Mouse (Mus musculus) heart, embryonic 11.5 days (tissue): Measurements from ENCODE around the gene Zfp827. TPM values are rescaled to one million over a fixed set of nuclear protein-coding genes. Genes with fewer than 3 reads are reported as not detected.
"Not testable (repeated sequence)": the region's sequence is repeated elsewhere in the genome, so short reads cannot be mapped to it uniquely, and the experiment has no call there.

ENCODE experiments used
- ATAC-seq: fragments of 200-750 bp; cut with Nextera tagmentation; replicated peaks from 2 replicates; pipeline ENCODE4 v1.8.0; 2017; ENCODE audit warnings: moderate library complexity; ENCODE audit not compliant: insufficient number of reproducible peaks, low FRiP score, low TSS enrichment
- H3K27ac ChIP-seq: fragments of 300-500 bp; sonication (generic); 2 replicates; pipeline ENCODE4 v1.5.1; 2014; ENCODE audit warnings: mild to moderate bottlenecking, low read depth, low read length
- H3K27me3 ChIP-seq: fragments of 300-500 bp; sonication (generic); 2 replicates; pipeline ENCODE4 v1.6.1; 2014; ENCODE audit warnings: mild to moderate bottlenecking, low read length, mixed read lengths; ENCODE audit not compliant: control insufficient read depth, insufficient read depth
- H3K36me3 ChIP-seq: fragments of 300-500 bp; sonication (generic); 2 replicates; pipeline ENCODE4 v1.6.1; 2014; ENCODE audit warnings: mild to moderate bottlenecking, low read length, moderate library complexity, mixed read lengths; ENCODE audit not compliant: control insufficient read depth, insufficient read depth
- H3K4me1 ChIP-seq: fragments of 300-500 bp; sonication (generic); 2 replicates; pipeline ENCODE4 v1.6.1; 2014; ENCODE audit warnings: low read length; ENCODE audit not compliant: control insufficient read depth, insufficient read depth
- H3K4me2 ChIP-seq: fragments of 300-500 bp; sonication (generic); 2 replicates; pipeline ENCODE4 v1.6.1; 2014; ENCODE audit warnings: mild to moderate bottlenecking, moderate library complexity
- H3K4me3 ChIP-seq: fragments of 300-500 bp; sonication (generic); 2 replicates; pipeline ENCODE4 v1.5.1; 2014; ENCODE audit warnings: low read depth, low read length
- H3K9ac ChIP-seq: fragments of 300-500 bp; sonication (generic); 2 replicates; pipeline ENCODE4 v1.6.1; 2014; ENCODE audit warnings: mild to moderate bottlenecking, low read depth, low read length, moderate library complexity
- H3K9me3 ChIP-seq: fragments of 300-500 bp; sonication (generic); replicated peaks from 2 replicates; pipeline ENCODE4 v1.6.1; 2016; ENCODE audit warnings: low read length; ENCODE audit not compliant: control insufficient read depth
- WGBS: fragments of 180-500 bp; shearing (Covaris S2); extraction: QIAGEN DNeasy Blood & Tissue Kit; methylation state at CpG from one replicate; pipeline ENCODE4 v1.1.7; 2014; ENCODE audit not compliant: insufficient replicate concordance; 5-methylcytosine and 5-hydroxymethylcytosine counted together
- polyA plus RNA-seq: library from polyadenylated mRNA; unstranded; fragments of >200 nt; fragmentation: Nextera tagmentation; extraction: Ambion mirVana; gene quantifications from 2 replicates; pipeline ENCODE4 v1.2.1, GENCODE M21; 2014

Zfp827 gene
- polyA plus RNA-seq, 1 experiment from 2014 or later: 11.3 TPM

GRCm38 (mm10) chr8:79127211-79127816, 99.1 kb downstream of the Zfp827 start:
- Histone ChIP-seq H3K36me3 (peaks cover 5% of the 10 kb centered on the region; the same call in 1 of the 2 replicates), H3K4me1 (no peaks in the 10 kb centered on the region), H3K9me3 (no peaks in the 10 kb centered on the region), H3K27ac (no peak overlapping the region), H3K4me2 (no peak overlapping the region), H3K4me3 (no peak overlapping the region), H3K9ac (no peak overlapping the region), H3K27me3 (no peaks in the 10 kb centered on the region)
- 67% methylated on average over 7 of the region's 7 CpGs for WGBS
- no peak for ATAC-seq

GRCm38 (mm10) chr8:79128534-79128933, 100.3 kb downstream of the Zfp827 start:
- 90% methylated on average over 4 of the region's 4 CpGs for WGBS
- H3K27me3 ChIP-seq, H3K9me3 ChIP-seq, H3K4me1 ChIP-seq, H3K27ac ChIP-seq, H3K9ac ChIP-seq, ATAC-seq, H3K36me3 ChIP-seq, H3K4me3 ChIP-seq, H3K4me2 ChIP-seq: not testable (repeated sequence)

GRCm38 (mm10) chr8:79139614-79140013, 111.4 kb downstream of the Zfp827 start:
- Histone ChIP-seq H3K9ac (no peak overlapping the region), H3K36me3 (peaks cover 19% of the 10 kb centered on the region), H3K9me3 (no peaks in the 10 kb centered on the region), H3K4me1 (no peaks in the 10 kb centered on the region), H3K27me3 (no peaks in the 10 kb centered on the region), H3K4me2 (no peak overlapping the region), H3K27ac (no peak overlapping the region), H3K4me3 (no peak overlapping the region)
- 92% methylated on average over 4 of the region's 4 CpGs for WGBS
- ATAC-seq: no peak

- Histone ChIP-seq H3K9me3 (no peaks in the 10 kb centered on the region), H3K9ac (no peak overlapping the region), H3K4me3 (no peak overlapping the region), H3K36me3 (peaks cover 24% of the 10 kb centered on the region), H3K27ac (no peak overlapping the region), H3K4me2 (no peak overlapping the region), H3K4me1 (peaks cover 4% of the 10 kb centered on the region), H3K27me3 (no peaks in the 10 kb centered on the region)
- ATAC-seq: no peak
- WGBS: 78% methylated on average over 8 of the region's 8 CpGs
These were observed 112.7 kb downstream of the Zfp827 start for GRCm38 (mm10) chr8:79140981-79141380.

GRCm38 (mm10) chr8:79141592-79141991, 113.4 kb downstream of the Zfp827 start:
- Histone ChIP-seq H3K27me3 (no peaks in the 10 kb centered on the region), H3K9me3 (no peaks in the 10 kb centered on the region), H3K4me3 (no peak overlapping the region), H3K9ac (no peak overlapping the region), H3K4me2 (no peak overlapping the region), H3K36me3 (peaks cover 18% of the 10 kb centered on the region), H3K4me1 (peaks cover 7% of the 10 kb centered on the region), H3K27ac (no peak overlapping the region)
- ATAC-seq: no peak
- 78% methylated on average over 11 of the region's 11 CpGs for WGBS

- H3K9ac ChIP-seq: no peak overlapping the region
- H3K4me3 ChIP-seq: no peak overlapping the region
- no peak overlapping the region for H3K4me2 ChIP-seq
- no peaks in the 10 kb centered on the region for H3K27me3 ChIP-seq
- no peak for ATAC-seq
- H3K27ac ChIP-seq: no peak overlapping the region
- H3K4me1 ChIP-seq: peaks cover 7% of the 10 kb centered on the region
- 83% methylated on average over 3 of the region's 3 CpGs for WGBS
- no peaks in the 10 kb centered on the region for H3K9me3 ChIP-seq
- peaks cover 10% of the 10 kb centered on the region for H3K36me3 ChIP-seq
These were observed 115.5 kb downstream of the Zfp827 start for GRCm38 (mm10) chr8:79143729-79144128.

GRCm38 (mm10) chr8:79145210-79145609, 117.0 kb downstream of the Zfp827 start:
- Histone ChIP-seq H3K9me3 (no peaks in the 10 kb centered on the region), H3K27me3 (no peaks in the 10 kb centered on the region), H3K4me2 (no peak overlapping the region), H3K36me3 (peaks cover 5% of the 10 kb centered on the region; the same call in 1 of the 2 replicates), H3K27ac (no peak overlapping the region), H3K4me3 (no peak overlapping the region), H3K9ac (no peak overlapping the region), H3K4me1 (peaks cover 7% of the 10 kb centered on the region)
- WGBS: 74% methylated on average over 8 of the region's 8 CpGs
- no peak for ATAC-seq

- Histone ChIP-seq H3K36me3 (peaks cover 5% of the 10 kb centered on the region; the same call in 1 of the 2 replicates), H3K9ac (no peak overlapping the region)
These were observed 117.4 kb downstream of the Zfp827 start for GRCm38 (mm10) chr8:79145626-79146025.

GRCm38 (mm10) chr8:79148799-79149198, 120.6 kb downstream of the Zfp827 start:
- 75% methylated on average over 10 of the region's 10 CpGs for WGBS

More at GRCm38 (mm10) chr8:79145626-79146025, 117.4 kb downstream of the Zfp827 start:
- H3K27me3 ChIP-seq: no peaks in the 10 kb centered on the region
- H3K4me3 ChIP-seq: no peak overlapping the region
- H3K4me1 ChIP-seq: peaks cover 7% of the 10 kb centered on the region
- WGBS: 79% methylated on average over 10 of the region's 10 CpGs
- no peak for ATAC-seq
- H3K4me2 ChIP-seq: no peak overlapping the region
- H3K27ac ChIP-seq: no peak overlapping the region
- H3K9me3 ChIP-seq: no peaks in the 10 kb centered on the region

More at GRCm38 (mm10) chr8:79148799-79149198, 120.6 kb downstream of the Zfp827 start:
- Histone ChIP-seq H3K9ac (no peak overlapping the region), H3K4me3 (no peak overlapping the region), H3K36me3 (peaks cover 5% of the 10 kb centered on the region; the same call in 1 of the 2 replicates), H3K27me3 (no peaks in the 10 kb centered on the region), H3K4me1 (peaks cover 7% of the 10 kb centered on the region), H3K9me3 (no peaks in the 10 kb centered on the region), H3K27ac (no peak overlapping the region), H3K4me2 (no peak overlapping the region)
- ATAC-seq: no peak
